Mouse (Mus musculus) lung, postnatal 4 days (tissue): ENCODE measurements around the gene Spp1.
A peak's percentile ranks its signal among the peaks of the same experiment; 100 is the strongest.

Experiments
- DNase-seq, 2 experiments: peaks; one replicate each; pipeline ENCODE4 v3.0.0; 2021

Spp1 gene

GRCm38 (mm10) chr5:104434835-104435301 is at the start of gene Spp1:
Spp1 (plus strand) TSS chr5:104435118.
- peak in 1 of 2 experiments; percentile 9 for DNase-seq

- no peak for DNase-seq
Observed at GRCm38 (mm10) chr5:104385521-104385920, 49.4 kb upstream of the Spp1 start.

GRCm38 (mm10) chr5:104386908-104387307 is 48.0 kb upstream of the Spp1 start:
- DNase-seq, result no peak

- no peak for DNase-seq
Observed at GRCm38 (mm10) chr5:104390962-104391361, 44.0 kb upstream of the Spp1 start.

- no peak for DNase-seq
Observed at GRCm38 (mm10) chr5:104392784-104393183, 42.1 kb upstream of the Spp1 start.

DNA sequence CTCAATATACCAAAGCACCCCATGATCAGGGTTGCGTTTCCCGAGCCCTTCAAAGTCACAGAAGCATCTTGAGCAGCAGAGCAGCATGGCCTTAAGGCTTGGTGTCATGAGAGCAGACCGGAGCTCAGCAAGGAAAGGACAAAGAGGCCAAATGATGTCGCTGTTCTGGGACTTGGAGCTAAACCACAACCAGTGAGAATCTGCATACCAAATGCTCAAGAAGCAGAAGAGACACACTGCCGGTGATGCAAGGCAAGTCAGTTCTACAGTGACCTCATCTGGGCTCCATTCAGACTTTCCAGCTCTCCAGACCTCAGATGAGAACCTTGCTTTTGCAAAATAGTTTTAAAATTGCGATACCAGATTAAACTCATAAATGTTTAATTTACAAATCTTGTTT is 38.6 kb upstream of the Spp1 start:
- DNase-seq, result no peak

- DNase-seq, result no peak
Observed at GRCm38 (mm10) chr5:104398001-104398400, 36.9 kb upstream of the Spp1 start.

- no peak for DNase-seq
Observed at GRCm38 (mm10) chr5:104399291-104399950, 35.5 kb upstream of the Spp1 start.

DNA sequence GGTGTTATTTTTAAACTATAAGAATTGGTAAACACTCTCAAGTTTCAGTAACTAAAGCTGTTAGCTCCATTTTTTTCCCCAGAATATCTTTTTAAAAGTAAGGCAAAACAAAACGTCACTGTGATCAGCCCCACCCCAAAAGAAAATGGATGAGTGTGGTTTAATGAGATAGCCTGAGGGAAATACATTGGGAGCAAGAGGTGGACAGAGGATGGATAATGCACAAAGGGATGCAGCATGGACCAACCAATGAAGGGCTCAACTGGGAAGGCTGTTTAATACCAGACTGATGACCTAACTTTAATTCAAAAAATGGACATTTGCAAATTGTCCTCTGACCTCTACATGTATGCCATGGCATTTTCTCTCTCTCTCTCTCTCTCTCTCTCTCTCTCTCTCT is 34.9 kb upstream of the Spp1 start:
- DNase-seq, result no peak

GRCm38 (mm10) chr5:104402651-104403050 is 32.3 kb upstream of the Spp1 start:
- DNase-seq, result no peak

DNA sequence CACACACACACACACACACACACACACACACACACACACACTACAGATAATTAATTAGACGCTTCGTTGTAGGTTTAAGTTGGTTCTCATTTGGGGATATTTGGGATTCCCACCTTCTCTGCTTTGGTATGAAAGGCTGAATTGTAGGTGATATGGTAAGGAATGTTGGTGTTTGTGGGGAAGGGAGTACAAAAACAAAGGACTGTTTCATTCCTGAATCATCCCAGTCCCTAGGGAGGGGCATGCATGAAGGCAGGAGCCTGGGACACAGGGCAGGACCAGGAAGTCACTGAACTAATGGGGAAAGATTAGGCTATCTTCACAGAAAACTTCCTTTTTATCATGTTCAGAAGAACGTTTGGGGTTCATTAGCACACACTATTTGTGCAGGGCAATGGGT is 31.6 kb upstream of the Spp1 start:
- DNase-seq, result no peak

DNA sequence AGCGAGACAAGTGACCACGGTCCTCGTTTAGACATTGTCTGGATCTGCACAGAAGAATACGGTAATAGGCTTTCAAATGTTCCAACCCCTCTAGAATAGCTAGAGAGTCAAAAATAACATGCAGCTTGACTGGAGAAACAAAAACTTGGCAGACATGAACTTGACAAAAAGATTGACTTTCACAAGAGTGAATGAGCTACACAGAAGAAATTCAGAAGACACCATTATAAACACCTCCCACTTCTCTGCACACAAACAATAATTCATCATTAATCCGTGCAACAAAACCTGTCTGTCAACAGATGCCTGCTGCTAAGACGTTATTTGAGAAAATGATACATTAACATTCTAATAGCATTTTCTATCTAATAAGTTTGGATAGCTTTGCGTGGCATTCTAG is 30.4 kb upstream of the Spp1 start:
- DNase-seq, result no peak

- no peak for DNase-seq
Observed at GRCm38 (mm10) chr5:104405051-104405450, 29.9 kb upstream of the Spp1 start.

GRCm38 (mm10) chr5:104406756-104407155 is 28.2 kb upstream of the Spp1 start:
- DNase-seq, result no peak

- no peak for DNase-seq
Observed at GRCm38 (mm10) chr5:104407541-104408231, 27.2 kb upstream of the Spp1 start.

- no peak for DNase-seq
Observed at GRCm38 (mm10) chr5:104408549-104408948, 26.4 kb upstream of the Spp1 start.

DNA sequence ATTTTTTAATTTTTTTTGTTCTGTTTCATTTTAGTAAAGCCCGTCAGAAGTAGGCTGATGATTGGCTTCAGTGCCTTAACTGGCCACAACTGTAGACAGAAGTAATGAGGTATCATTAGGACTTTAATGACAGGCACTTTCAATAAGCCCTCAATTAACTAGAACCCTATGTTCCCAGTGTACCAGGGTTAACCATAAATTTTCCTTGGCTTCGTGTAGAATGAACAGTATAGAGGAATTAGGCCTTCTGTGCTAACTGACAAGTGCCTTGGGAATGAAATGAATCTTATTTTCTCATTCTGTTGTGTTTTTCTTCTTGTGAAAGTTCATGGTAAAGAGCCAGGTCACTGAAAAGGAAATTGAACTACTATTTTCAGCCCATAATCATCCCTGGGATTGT is 18.9 kb upstream of the Spp1 start:
- DNase-seq, result no peak

DNA sequence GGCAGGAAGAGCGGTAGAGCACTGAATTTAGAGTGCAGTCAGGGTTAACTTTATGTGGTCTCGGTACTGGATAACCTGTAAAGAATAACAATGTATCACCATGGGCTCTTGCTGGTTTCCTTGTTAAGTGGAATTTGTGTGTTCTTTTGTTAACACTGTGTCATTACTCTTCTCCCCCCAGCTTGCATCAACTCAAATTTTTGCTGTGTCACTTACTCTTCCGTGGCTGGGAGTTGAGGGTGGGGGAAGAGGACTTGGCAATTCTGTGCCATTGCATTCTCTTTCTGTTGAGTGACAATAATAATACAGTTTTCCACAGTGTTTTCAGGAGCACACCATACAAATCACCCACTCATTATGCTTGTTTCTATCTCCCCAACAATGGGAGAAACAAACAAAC is 17.9 kb upstream of the Spp1 start:
- no peak for DNase-seq

- DNase-seq, result no peak
Observed at GRCm38 (mm10) chr5:104417721-104418120, 17.2 kb upstream of the Spp1 start.

DNA sequence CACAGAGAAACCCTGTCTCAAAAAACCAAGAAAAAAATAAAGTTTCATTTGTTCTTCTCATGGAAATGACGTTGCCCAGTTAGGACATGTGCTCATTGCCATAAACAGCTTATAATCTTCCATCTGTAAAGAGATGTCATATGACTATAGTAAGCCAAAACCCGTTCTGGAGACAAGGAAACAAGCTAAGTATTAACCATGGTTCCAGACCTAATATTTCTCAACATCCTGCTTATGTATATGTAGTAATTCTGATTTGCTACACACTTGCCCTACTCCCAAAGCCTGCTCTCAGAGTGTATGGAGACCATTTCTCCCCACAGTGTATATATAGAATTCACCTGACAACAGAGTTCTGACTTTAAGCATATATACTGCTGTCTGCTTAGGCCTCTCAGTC is 12.9 kb upstream of the Spp1 start:
- DNase-seq, result no peak

GRCm38 (mm10) chr5:104423861-104424260 is 11.1 kb upstream of the Spp1 start:
- DNase-seq, result no peak

DNA sequence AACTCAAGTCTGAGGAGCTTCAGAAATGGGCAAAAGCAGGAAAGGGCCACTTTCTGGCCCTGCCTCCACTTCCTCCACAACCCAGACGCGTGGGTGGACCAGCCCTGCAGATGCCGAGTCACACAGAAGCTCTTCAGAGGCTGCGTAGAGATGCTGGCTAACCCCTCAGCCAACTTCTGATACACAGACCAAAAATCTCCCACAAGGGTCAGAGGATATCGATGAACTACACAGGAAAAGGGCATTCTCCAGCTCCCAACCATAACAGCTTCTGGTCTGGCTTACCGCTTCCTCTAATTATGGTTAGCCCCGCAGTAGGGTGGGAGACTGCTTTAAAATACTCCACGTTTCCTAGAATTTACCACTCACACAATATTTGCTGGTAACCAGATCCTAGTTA is 9.0 kb upstream of the Spp1 start:
- DNase-seq, result peak; percentile 25 to 43

DNA sequence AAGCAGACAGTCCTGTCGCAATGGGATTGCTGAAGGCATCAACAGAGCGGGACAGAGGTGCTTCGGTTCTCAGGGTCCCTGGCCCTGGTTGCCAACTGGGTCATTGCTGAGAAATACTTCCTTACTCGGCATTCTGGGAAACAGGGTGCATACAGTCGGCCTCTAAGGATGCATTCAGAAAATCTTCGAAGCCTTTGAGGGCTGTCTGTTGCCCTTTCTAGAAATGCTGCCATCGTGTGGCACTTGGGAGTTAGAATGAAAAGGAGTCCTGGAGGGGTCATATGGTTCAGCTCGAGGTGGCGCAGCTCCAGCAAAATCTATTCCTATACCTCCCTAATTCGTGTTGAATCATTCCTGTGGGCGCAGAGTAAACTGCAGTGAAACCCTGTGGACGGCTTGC is 2.0 kb upstream of the Spp1 start:
- peak; percentile 25 to 44 for DNase-seq

DNA sequence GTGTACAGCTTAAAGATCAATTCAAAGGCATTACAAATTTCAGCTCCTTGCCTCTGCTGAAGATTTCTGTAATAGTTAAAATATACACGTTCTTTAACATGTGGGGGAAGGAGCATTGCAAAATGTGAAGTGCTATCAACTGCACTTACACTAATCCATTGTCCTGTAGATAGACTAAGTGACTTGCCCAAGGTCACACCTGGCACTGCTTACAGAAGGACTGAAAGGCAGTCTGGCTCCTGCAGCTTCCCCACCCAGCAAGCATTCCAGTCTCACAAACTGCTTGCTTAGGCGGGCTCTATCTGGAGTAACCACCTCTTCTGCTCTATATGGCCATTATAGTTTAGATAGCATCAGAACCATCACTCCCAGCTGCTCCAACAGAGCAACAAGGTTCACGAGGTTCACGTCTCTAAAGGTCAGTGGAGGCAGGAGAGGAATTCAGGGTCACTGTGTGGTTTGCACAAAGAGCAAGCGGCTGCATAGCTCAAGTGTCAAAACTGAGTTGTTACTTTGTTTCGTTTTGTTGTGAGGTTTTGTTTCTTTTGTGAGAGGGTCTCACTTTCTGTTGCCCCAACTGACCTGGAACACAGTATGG is 851 bp upstream of the Spp1 start:
- DNase-seq, result no peak
